Mouse (Mus musculus): ENCODE results near the gene Mboat2.
A peak's percentile ranks its signal among the peaks of the same experiment; 100 is the strongest.

The Mboat2 gene

GRCm38 (mm10) chr12:24902736-24903135 lies 72.1 kb downstream of the Mboat2 start:
- no peak for DNase-seq

DNA sequence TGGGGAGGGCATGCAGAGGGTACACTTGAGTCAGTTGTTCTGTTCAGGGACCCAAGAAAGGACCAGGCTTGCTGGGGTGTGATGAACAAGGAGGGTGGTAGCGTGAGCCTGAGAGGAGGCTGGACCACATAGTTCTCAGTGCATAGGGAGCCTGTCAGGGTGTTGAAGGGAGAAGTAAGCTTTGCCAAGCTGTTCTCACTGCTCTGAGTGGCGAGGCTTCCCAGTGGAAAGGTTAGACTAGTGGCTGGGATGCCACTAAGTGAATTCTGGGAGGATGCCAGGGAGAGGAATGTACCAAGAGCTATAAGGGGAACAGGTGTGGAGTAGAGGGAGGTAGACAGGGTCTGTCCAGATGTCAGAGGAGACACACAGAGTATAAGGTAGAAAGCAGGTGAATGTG lies 77.2 kb downstream of the Mboat2 start:
- DNase-seq = no peak

DNA sequence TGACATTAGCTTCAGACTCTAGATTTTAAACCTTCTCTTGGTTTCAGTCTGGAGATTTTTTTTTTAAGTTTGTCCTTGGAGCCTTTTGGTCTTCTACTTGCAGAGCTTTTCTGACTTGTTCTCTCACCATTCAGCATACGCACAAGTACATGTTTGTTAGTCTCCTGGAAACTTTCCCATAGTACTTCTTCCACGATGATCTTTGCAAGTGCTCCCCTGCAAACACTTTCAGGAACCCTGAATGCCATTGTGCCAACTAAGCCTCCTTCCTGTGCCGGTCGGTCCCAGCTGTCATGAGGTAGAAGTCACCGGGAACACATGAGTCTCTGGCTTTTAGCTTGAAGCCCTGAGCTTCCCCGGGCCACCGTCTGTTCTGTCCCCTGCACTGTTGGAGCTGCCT lies 79.0 kb downstream of the Mboat2 start:
- DNase-seq = peak; percentile 35

- no peak for DNase-seq
Observed at GRCm38 (mm10) chr12:24912174-24912573, 81.5 kb downstream of the Mboat2 start.

- no peak for DNase-seq
Observed at GRCm38 (mm10) chr12:24912876-24913275, 82.2 kb downstream of the Mboat2 start.

GRCm38 (mm10) chr12:24918575-24919262 lies 88.0 kb downstream of the Mboat2 start:
- no peak for DNase-seq

DNA sequence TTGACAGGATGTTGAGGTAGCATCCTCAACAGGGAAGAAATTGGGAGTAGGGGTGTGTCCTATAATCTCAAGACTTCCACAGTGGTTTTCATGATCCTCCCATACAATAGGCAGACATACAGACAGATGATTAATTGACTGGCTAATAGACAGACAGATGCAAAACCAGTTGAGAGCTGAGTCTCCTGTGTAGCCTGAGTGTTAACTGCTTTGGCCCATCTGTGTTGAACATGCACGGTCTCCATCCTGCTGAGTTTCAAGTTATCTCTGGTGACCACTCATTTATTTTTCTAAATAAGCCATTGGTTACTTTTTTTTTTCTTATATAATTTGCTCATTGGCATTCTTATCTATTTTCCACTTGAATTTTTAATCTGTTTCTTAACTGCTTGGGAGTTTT lies 90.2 kb downstream of the Mboat2 start:
- DNase-seq = no peak

GRCm38 (mm10) chr12:24924003-24924402 lies 93.3 kb downstream of the Mboat2 start:
- no peak for DNase-seq

GRCm38 (mm10) chr12:24925276-24925675 lies 94.6 kb downstream of the Mboat2 start:
- no peak for DNase-seq

DNA sequence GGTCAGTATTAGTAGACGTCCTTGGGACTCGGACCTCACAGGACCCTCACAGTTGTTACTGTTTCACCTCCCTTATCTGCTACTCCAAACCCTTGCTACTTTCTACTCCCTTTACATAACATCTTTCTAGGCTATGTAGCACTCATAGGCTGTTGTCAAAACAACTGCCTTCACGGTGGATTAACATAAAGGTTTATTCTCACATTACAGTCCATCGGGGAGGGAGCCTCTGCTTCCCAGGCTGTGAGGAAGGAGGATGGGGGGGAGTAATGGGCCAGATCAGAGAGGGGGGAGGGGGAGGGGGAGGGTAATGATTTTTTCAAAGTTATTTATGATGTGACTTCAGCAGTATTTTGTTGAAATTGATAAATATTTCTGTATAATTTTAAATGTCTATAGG lies 95.0 kb downstream of the Mboat2 start:
- DNase-seq = no peak

- no peak for DNase-seq
Observed at GRCm38 (mm10) chr12:24928051-24928748, 97.5 kb downstream of the Mboat2 start.

DNA sequence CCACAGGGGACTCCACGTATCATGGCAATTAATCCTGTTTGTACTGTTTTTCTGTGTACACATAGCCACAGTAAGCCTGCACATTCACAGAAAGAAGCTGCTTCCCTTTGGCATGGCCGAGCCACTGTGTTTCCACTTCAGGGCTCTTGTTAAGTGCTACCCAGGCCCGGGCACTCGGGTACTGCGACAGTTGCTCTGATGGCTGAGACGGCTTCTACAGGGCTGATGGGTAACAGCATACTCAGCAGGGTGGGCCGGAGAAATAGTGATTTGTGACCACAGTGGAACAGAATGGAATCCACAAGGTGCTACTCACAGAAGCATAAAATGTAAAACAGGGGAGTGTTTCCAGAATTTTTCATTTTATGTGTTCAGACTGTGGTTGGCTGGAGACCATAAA lies 98.4 kb downstream of the Mboat2 start:
- DNase-seq = no peak

- no peak for DNase-seq
Observed at GRCm38 (mm10) chr12:24930760-24931159, 100.1 kb downstream of the Mboat2 start.

DNA sequence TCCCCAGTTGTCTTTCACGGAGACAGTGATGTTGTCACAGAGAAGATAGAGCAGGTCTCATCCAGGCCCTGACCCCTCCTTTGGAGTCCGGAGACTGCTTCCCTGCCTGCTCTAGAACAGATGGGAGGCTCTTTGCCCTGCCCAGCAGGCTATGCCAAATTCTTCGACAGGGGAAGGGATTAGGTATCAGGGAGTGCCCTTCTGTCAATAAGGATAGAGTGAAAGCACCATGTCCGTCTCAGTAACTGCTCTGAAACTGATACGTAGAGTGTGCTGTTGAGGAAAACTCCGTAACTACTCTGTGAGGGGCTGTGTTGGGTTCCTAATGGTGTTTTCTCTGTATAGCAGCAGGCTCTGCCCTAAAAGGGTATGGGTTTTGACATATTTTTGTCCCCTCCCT lies 101.4 kb downstream of the Mboat2 start:
- no peak for DNase-seq

DNA sequence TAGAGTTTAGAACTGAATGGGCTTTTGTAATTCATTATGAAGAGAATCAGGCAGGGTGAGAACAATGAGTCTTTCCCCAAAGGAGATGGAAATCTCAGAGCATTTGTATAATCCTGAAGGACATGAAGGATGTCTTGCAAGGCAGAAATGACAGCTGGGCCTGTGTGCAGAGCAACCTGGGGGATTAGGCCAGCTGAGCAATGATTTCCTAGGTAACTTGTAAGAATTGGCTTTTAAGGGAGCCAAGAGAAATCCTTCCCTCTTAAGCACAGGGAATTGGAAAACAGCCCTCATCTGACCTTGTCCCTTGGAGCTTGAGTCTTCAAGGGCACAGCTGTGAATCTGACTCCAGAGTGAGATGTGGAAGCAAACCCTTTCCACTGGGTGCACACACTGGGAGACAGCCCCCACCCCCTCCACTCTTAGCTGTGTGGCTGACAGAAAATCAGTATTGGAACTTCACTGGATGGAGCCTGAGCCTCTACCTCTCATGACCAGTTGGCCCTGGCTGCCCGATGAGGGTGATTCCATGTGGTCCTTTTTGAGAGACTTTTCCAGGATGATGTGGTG lies 102.6 kb downstream of the Mboat2 start:
- no peak for DNase-seq

- DNase-seq = no peak
Observed at GRCm38 (mm10) chr12:24933996-24934395, 103.3 kb downstream of the Mboat2 start.

- DNase-seq = no peak
Observed at GRCm38 (mm10) chr12:24936281-24936680, 105.6 kb downstream of the Mboat2 start.

DNA sequence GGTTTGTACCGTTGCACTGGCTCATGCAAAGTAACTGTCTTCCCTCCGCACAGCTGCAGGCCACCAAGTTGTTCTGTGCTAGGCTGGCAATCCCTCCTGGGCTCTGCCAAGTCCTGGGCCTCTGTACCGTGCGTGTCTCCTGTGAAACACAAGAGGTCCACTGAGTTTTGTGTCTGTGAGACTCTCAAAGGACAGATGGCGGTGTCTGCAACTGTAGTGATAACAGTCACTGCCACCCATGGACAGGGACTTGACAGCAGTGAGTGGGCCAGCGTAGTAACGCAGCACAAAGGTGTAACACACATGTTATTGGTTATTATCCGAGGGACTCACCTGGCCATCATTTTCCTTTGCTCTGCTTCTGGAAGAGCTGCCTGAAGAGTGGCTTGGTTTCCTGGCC lies 108.7 kb downstream of the Mboat2 start:
- no peak for DNase-seq

- no peak for DNase-seq
Observed at GRCm38 (mm10) chr12:24942619-24943287, 112.1 kb downstream of the Mboat2 start.

DNA sequence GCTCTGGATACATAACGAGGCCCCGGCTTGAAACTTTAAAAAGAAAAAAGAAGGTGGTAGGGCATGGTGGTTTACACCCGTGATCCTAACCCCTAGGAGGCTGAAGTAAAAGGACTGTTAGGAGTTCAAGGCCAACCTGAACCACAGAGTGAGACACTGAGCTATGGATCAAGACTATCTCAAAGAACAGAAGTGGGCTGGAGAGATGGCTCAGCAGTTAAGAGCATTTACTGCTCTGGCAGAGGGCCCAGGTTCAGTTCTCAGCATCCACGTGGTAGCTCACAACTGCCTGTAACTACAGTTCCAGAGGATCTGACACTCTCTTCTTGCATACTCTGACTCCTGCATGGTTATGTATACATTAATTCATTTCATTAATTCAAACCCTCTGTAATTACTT lies 112.7 kb downstream of the Mboat2 start:
- DNase-seq = no peak

DNA sequence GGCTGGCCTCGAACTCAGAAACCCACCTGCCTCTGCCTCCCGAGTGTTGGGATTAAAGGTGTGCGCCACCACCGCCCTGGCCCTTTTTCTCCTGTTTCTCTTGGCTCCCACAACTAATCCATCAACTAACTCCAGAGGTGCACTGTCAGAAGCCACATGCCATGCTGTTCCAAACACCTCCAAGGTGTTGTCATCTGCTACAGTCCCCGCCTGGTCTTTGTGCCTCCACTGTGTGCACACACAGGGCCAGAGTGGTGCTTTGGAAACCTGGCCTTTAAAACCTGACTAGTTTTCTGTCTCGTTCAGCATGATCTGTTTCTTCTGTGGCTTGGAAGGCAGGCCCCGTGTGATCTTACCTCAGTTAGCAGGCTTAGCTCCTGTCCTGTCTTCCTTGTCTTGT lies 113.9 kb downstream of the Mboat2 start:
- no peak for DNase-seq

GRCm38 (mm10) chr12:24947065-24947464 lies 116.4 kb downstream of the Mboat2 start:
- no peak for DNase-seq

GRCm38 (mm10) chr12:24948344-24948743 lies 117.7 kb downstream of the Mboat2 start:
- peak; percentile 73 for DNase-seq
